In genomic region chr14:13283211-13283610, GRCm38 (mm10) we compare ENCODE assay signal across 24 mouse cellular contexts. TPM values are rescaled to one million over a fixed set of nuclear protein-coding genes. Genes with fewer than 3 reads are reported as not detected.
A peak's percentile ranks its signal among the peaks of the same experiment; 100 is the strongest.
DNase-seq lines count a peak whose midpoint lies in the region; ATAC-seq and TF ChIP-seq lines count a peak whose summit lies in the region.
"Had no signal": no experiment of that assay in that cellular context is flagged by ENCODE, and none has a peak within 500 bp of the region (broad histone marks: within the 10 kb centered on the region; RNA-seq: fewer than 3 reads in every experiment).

No protein-coding gene starts in this region.

- WGBS in forebrain, postnatal 0 days = 32% methylated on average over 4 of the region's 4 CpGs
- 81% methylated on average over 4 of the region's 4 CpGs for WGBS in forebrain, embryonic 11.5 days
- WGBS in midbrain, postnatal 0 days = 59% methylated on average over 4 of the region's 4 CpGs
- WGBS in midbrain, embryonic 16.5 days = 52% methylated on average over 4 of the region's 4 CpGs

- DNase-seq in forebrain, postnatal 0 days = peak; percentile 41
- no peak for DNase-seq in forebrain, embryonic 11.5 days (ENCODE audit: low spot score)
- peak; percentile 63 for DNase-seq in midbrain, postnatal 0 days (ENCODE audit: low spot score)
- peak; percentile 69 for DNase-seq in cerebellum, adult 9-10 months
- no peak for DNase-seq in Muller cell, postnatal 12 days (ENCODE audit: inconsistent ontology term)
- no peak for DNase-seq in MN1 (ENCODE audit: low spot score)
- DNase-seq: adrenal gland, adult 2 months; B cell, adult 2 months; gastrocnemius, postnatal 25 days; heart, adult 2 months; heart, postnatal 4 days; lung, adult 2 months; lung, postnatal 36 days; retina, postnatal 1 day had no signal

- H3K4me2 ChIP-seq in forebrain, postnatal 0 days (ENCODE audit: low read depth) = no peak overlapping the region
- H3K4me2 ChIP-seq in forebrain, embryonic 11.5 days (ENCODE audit: low read depth, low read length, severe bottlenecking) = no peak overlapping the region
- no peak overlapping the region for H3K4me2 ChIP-seq in midbrain, postnatal 0 days (ENCODE audit: low read depth, low read length, poor library complexity, severe bottlenecking)
- no peak overlapping the region for H3K4me2 ChIP-seq in midbrain, embryonic 16.5 days (ENCODE audit: low read length)

- H3K36me3 ChIP-seq in forebrain, postnatal 0 days (ENCODE audit: insufficient read depth) = no peaks in the 10 kb centered on the region
- H3K36me3 ChIP-seq in forebrain, embryonic 11.5 days (ENCODE audit: control insufficient read depth, insufficient read depth, low read length) = no peaks in the 10 kb centered on the region
- no peaks in the 10 kb centered on the region for H3K36me3 ChIP-seq in midbrain, postnatal 0 days (ENCODE audit: insufficient read depth, low read length)
- H3K36me3 ChIP-seq in midbrain, embryonic 16.5 days (ENCODE audit: control insufficient read depth, insufficient read depth, low read length) = no peaks in the 10 kb centered on the region
- H3K36me3 ChIP-seq: embryonic facial prominence, embryonic 12.5 days; heart, embryonic 15.5 days; hindbrain, embryonic 15.5 days; limb, embryonic 12.5 days; liver, embryonic 12.5 days had no signal

- H3K9ac ChIP-seq in forebrain, postnatal 0 days = no peak overlapping the region
- no peak overlapping the region for H3K9ac ChIP-seq in forebrain, embryonic 11.5 days (ENCODE audit: low read length)
- no peak overlapping the region for H3K9ac ChIP-seq in midbrain, postnatal 0 days (replicated peaks; ENCODE audit: low read length, poor library complexity, severe bottlenecking)
- no peak overlapping the region for H3K9ac ChIP-seq in midbrain, embryonic 16.5 days (ENCODE audit: low read depth, low read length)
- H3K9ac ChIP-seq: heart, embryonic 15.5 days; hindbrain, embryonic 15.5 days; liver, embryonic 12.5 days had no signal

- no peaks in the 10 kb centered on the region for H3K9me3 ChIP-seq in forebrain, postnatal 0 days (ENCODE audit: low read length)
- H3K9me3 ChIP-seq in forebrain, embryonic 11.5 days (ENCODE audit: control insufficient read depth, low read length) = no peaks in the 10 kb centered on the region
- H3K9me3 ChIP-seq in midbrain, postnatal 0 days (ENCODE audit: low read length) = no peaks in the 10 kb centered on the region
- no peaks in the 10 kb centered on the region for H3K9me3 ChIP-seq in midbrain, embryonic 16.5 days (replicated peaks; ENCODE audit: control insufficient read depth, low read length, poor library complexity, severe bottlenecking)
- H3K9me3 ChIP-seq: embryonic facial prominence, embryonic 12.5 days; heart, embryonic 15.5 days; hindbrain, embryonic 15.5 days; limb, embryonic 12.5 days; liver, embryonic 12.5 days had no signal

- no peak for TF ChIP-seq CTCF in forebrain, postnatal 0 days (IDR thresholded peaks at IDR 0.05; ENCODE audit: low read depth)
- TF ChIP-seq CTCF in midbrain, postnatal 0 days (IDR thresholded peaks at IDR 0.05) = no peak

- H3K4me1 ChIP-seq in forebrain, postnatal 0 days (ENCODE audit: insufficient read depth) = no peaks in the 10 kb centered on the region; the same call in 1 of the 2 replicates
- H3K4me1 ChIP-seq in forebrain, embryonic 11.5 days (replicated peaks; ENCODE audit: control insufficient read depth, insufficient read depth, low read length) = no peaks in the 10 kb centered on the region
- no peaks in the 10 kb centered on the region for H3K4me1 ChIP-seq in midbrain, postnatal 0 days (ENCODE audit: insufficient read depth, low read length)
- H3K4me1 ChIP-seq in midbrain, embryonic 16.5 days (ENCODE audit: control insufficient read depth, insufficient read depth, low read length) = no peaks in the 10 kb centered on the region
- H3K4me1 ChIP-seq: embryonic facial prominence, embryonic 12.5 days; liver, embryonic 12.5 days had no signal

- H3K27me3 ChIP-seq in forebrain, postnatal 0 days (ENCODE audit: insufficient read depth, low read length) = no peaks in the 10 kb centered on the region
- H3K27me3 ChIP-seq in forebrain, embryonic 11.5 days (ENCODE audit: control insufficient read depth, insufficient read depth, low read length) = no peaks in the 10 kb centered on the region; the same call in 1 of the 2 replicates
- no peaks in the 10 kb centered on the region for H3K27me3 ChIP-seq in midbrain, postnatal 0 days (ENCODE audit: insufficient read depth, low read length)
- no peaks in the 10 kb centered on the region; the same call in 1 of the 2 replicates for H3K27me3 ChIP-seq in midbrain, embryonic 16.5 days (ENCODE audit: control insufficient read depth, insufficient read depth, low read depth, low read length)
- H3K27me3 ChIP-seq: embryonic facial prominence, embryonic 12.5 days; limb, embryonic 12.5 days had no signal

- no peak overlapping the region for H3K27ac ChIP-seq in forebrain, postnatal 0 days (ENCODE audit: low read depth, low read length)
- H3K27ac ChIP-seq in forebrain, embryonic 11.5 days (ENCODE audit: low read depth, low read length) = no peak overlapping the region
- no peak overlapping the region for H3K27ac ChIP-seq in midbrain, postnatal 0 days (ENCODE audit: low read depth, low read length)
- H3K27ac ChIP-seq in midbrain, embryonic 16.5 days (ENCODE audit: low read length) = no peak overlapping the region
- H3K27ac ChIP-seq: embryonic facial prominence, embryonic 12.5 days; heart, adult 2 months; heart, embryonic 15.5 days; hindbrain, embryonic 15.5 days; limb, embryonic 12.5 days; liver, embryonic 12.5 days; stomach, postnatal 0 days had no signal

- H3K4me3 ChIP-seq in forebrain, postnatal 0 days (ENCODE audit: low read depth, low read length) = no peak overlapping the region
- H3K4me3 ChIP-seq in forebrain, embryonic 11.5 days (ENCODE audit: low read depth, low read length) = no peak overlapping the region
- H3K4me3 ChIP-seq in midbrain, postnatal 0 days (ENCODE audit: low read depth, low read length) = no peak overlapping the region
- H3K4me3 ChIP-seq in midbrain, embryonic 16.5 days (ENCODE audit: low read depth, low read length) = no peak overlapping the region
- H3K4me3 ChIP-seq: heart, adult 2 months; liver, embryonic 12.5 days had no signal

- no peak for ATAC-seq in forebrain, postnatal 0 days
- no peak for ATAC-seq in forebrain, embryonic 11.5 days (replicated peaks; ENCODE audit: low FRiP score)
- no peak for ATAC-seq in midbrain, postnatal 0 days (ENCODE audit: low FRiP score)
- ATAC-seq in midbrain, embryonic 16.5 days = no peak
- ATAC-seq: intestine, postnatal 0 days; liver, embryonic 12.5 days had no signal

RNA-seq across cellular contexts. Expression of gene Synpr, which starts 1.4 kb away (rescaled TPM):
- total RNA-seq in forebrain, postnatal 0 days (2014; rRNA removed) = 67.2 and 107 TPM in 2 replicates
- 64.5 and 69.3 TPM in 2 replicates for polyA plus RNA-seq in forebrain, postnatal 0 days (2015; fragmentation: Nextera tagmentation; extraction: Ambion mirVana)
- 5.4 and 6.9 TPM in 2 replicates for polyA plus RNA-seq in forebrain, embryonic 11.5 days (2014; fragmentation: Nextera tagmentation; extraction: Ambion mirVana)
- total RNA-seq in midbrain, postnatal 0 days (2014; rRNA removed) = 68.1 and 73.2 TPM in 2 replicates
- polyA plus RNA-seq in midbrain, postnatal 0 days (2015; fragmentation: Nextera tagmentation; extraction: Ambion mirVana) = 62.9 and 64.4 TPM in 2 replicates
- polyA plus RNA-seq in midbrain, embryonic 16.5 days (2015; fragmentation: Nextera tagmentation; extraction: Ambion mirVana) = 45.9 and 47.1 TPM in 2 replicates
- total RNA-seq: gastrocnemius, postnatal 25 days; heart, postnatal 4 days; megakaryocyte-erythroid progenitor cell, adult 5-6 weeks; monocyte, adult 5-6 weeks had no signal
- polyA plus RNA-seq: heart, adult 2 months; lung, adult 2 months had no signal

Comparison
In these comparisons a context has a peak if more than half of its experiments do, and no peak if none do; other contexts are left out.
1. DNase-seq: peak in forebrain, postnatal 0 days (single experiment), midbrain, postnatal 0 days (single experiment) and cerebellum, adult 9-10 months (single experiment); none in forebrain, embryonic 11.5 days (single experiment), Muller cell, postnatal 12 days (single experiment) and MN1 (single experiment).